Mouse (Mus musculus) layer of hippocampus, postnatal 14 days (tissue): ENCODE measurements around the gene Ctsh. TPM values are rescaled to one million over a fixed set of nuclear protein-coding genes. Genes with fewer than 3 reads are reported as not detected.
"Not testable (repeated sequence)": the region's sequence is repeated elsewhere in the genome, so short reads cannot be mapped to it uniquely, and the experiment has no call there.

Experiments used
- DNase-seq, 2 experiments: peaks; one replicate each; pipeline ENCODE4 v3.0.0; 2021 to 2022; ENCODE audit warnings: low spot score in 2 of 2, mixed read lengths in 1 of 2
- long read RNA-seq, 2 experiments: library from polyadenylated mRNA; stranded (forward); transcript quantifications; one replicate each; pipeline ENCODE4 v2.0.0; 2021
- total RNA-seq, 2 experiments: library from RNA; stranded (reverse); gene quantifications; 2 replicates each; pipeline ENCODE4 v1.2.3; 2021

The Ctsh gene
- 10 to 100 TPM; 19.0 to 25.6 TPM for total RNA-seq
- long read RNA-seq, experiment 1, transcript Ctsh-201 (12 exons, 1,617 nt), result major isoform, 11 of 15 reads
- long read RNA-seq, experiment 1, partial matches to known transcripts, result 0 of 15 reads
- long read RNA-seq, experiment 1, other reads (novel, unspliced or antisense), result 1 of 15 reads
- long read RNA-seq, experiment 2, transcript Ctsh-201 (12 exons, 1,617 nt), result major isoform, 39 of 43 reads
- long read RNA-seq, experiment 2, partial matches to known transcripts, result 1 of 43 reads
- long read RNA-seq, experiment 2, other reads (novel, unspliced or antisense), result 3 of 43 reads

GRCm38 (mm10) chr9:90053852-90054251 lies at the start of gene Ctsh:
TSS of gene Ctsh (plus strand) at chr9:90054152.
- DNase-seq, result no peak

GRCm38 (mm10) chr9:90006432-90006831 lies 47.5 kb upstream of the Ctsh start:
- DNase-seq, result no peak

GRCm38 (mm10) chr9:90007094-90007493 lies 46.9 kb upstream of the Ctsh start:
- no peak for DNase-seq

GRCm38 (mm10) chr9:90008138-90008537 lies 45.8 kb upstream of the Ctsh start:
- DNase-seq, result no peak

- DNase-seq, result no peak
Observed at GRCm38 (mm10) chr9:90011849-90012248, 42.1 kb upstream of the Ctsh start.

- no peak for DNase-seq
Observed at GRCm38 (mm10) chr9:90014649-90015048, 39.3 kb upstream of the Ctsh start.

GRCm38 (mm10) chr9:90016204-90016603 lies 37.7 kb upstream of the Ctsh start:
- no peak for DNase-seq

- DNase-seq, result peak; percentile 60 to 84
Observed at GRCm38 (mm10) chr9:90020866-90021265, 33.1 kb upstream of the Ctsh start.

GRCm38 (mm10) chr9:90021442-90021841 lies 32.5 kb upstream of the Ctsh start:
- DNase-seq, result no peak

- no peak for DNase-seq
Observed at GRCm38 (mm10) chr9:90027709-90028108, 26.2 kb upstream of the Ctsh start.

GRCm38 (mm10) chr9:90033922-90034321 lies 20.0 kb upstream of the Ctsh start:
- no peak for DNase-seq

- no peak for DNase-seq
Observed at GRCm38 (mm10) chr9:90035168-90035567, 18.8 kb upstream of the Ctsh start.

- no peak for DNase-seq
Observed at GRCm38 (mm10) chr9:90035794-90036193, 18.2 kb upstream of the Ctsh start.

- no peak for DNase-seq
Observed at GRCm38 (mm10) chr9:90036313-90036712, 17.6 kb upstream of the Ctsh start.

- no peak for DNase-seq
Observed at GRCm38 (mm10) chr9:90038535-90038934, 15.4 kb upstream of the Ctsh start.

- no peak for DNase-seq
Observed at GRCm38 (mm10) chr9:90040916-90041315, 13.0 kb upstream of the Ctsh start.

- DNase-seq, result no peak
Observed at GRCm38 (mm10) chr9:90041556-90041955, 12.4 kb upstream of the Ctsh start.

- DNase-seq, result not testable (repeated sequence)
Observed at GRCm38 (mm10) chr9:90042906-90043305, 11.0 kb upstream of the Ctsh start.

GRCm38 (mm10) chr9:90045191-90045590 lies 8.8 kb upstream of the Ctsh start:
- no peak for DNase-seq

GRCm38 (mm10) chr9:90047937-90048627 lies 5.9 kb upstream of the Ctsh start:
- no peak for DNase-seq

GRCm38 (mm10) chr9:90054371-90055145 lies 606 bp downstream of the Ctsh start:
- peak in 1 of 2 experiments; percentile 15 for DNase-seq

- no peak for DNase-seq
Observed at GRCm38 (mm10) chr9:90055409-90055808, 1.5 kb downstream of the Ctsh start.
